Mouse (Mus musculus): ENCODE measurements at regions not wholly inside any gene's neighbourhood (a gene's known extent, or its start where the extent isn't known, plus 50 kb on each side); places are given as distances from the start of the nearest gene placed in this dataset.

DNA sequence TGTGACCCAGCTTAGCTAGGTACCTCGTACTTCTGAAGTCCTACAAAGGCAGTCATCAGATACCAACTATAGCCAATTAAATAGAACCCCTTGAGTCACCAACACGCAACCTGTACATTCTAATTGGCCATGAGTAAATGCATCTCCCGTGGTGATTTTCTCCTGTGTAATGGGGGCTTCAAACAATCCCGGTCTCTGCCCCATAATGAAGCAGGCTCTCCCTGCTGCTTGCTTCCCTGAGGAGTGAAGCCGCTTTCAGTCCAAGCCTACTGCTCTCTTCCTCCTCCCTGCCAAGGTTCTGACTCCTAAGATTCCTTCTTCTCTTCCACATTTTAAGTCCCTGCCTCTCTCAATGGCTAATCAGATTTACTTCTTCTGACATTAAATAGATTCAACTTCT lies 121.5 kb upstream of the Plcz1 start:
- TF ChIP-seq CTCF (IDR thresholded peaks at IDR 0.05; ENCODE audit: control insufficient read depth, insufficient read depth, insufficient replicate concordance, low read depth, low read length) (no peak), POLR2A (IDR thresholded peaks at IDR 0.05; ENCODE audit: control insufficient read depth, low read depth, low read length) (no peak)

All from testis, adult 2 months (tissue).